Mouse (Mus musculus): ENCODE data around the gene Slc2a8. TPM values are rescaled to one million over a fixed set of nuclear protein-coding genes. Genes with fewer than 3 reads are reported as not detected.

Slc2a8 gene
- polyA plus RNA-seq, 1 experiment: 4.3 TPM

GRCm38 (mm10) chr2:32957344-32957743 lies 24.5 kb downstream of the Slc2a8 start:
- Histone ChIP-seq H3K36me3 (ENCODE audit: control insufficient read depth) (peaks cover 35% of the 10 kb centered on the region), H3K4me3 (replicated peaks) (no peak overlapping the region), H3K4me1 (ENCODE audit: control insufficient read depth) (peaks cover 21% of the 10 kb centered on the region), H3K27me3 (ENCODE audit: control insufficient read depth) (no peaks in the 10 kb centered on the region), H3K9me3 (ENCODE audit: control insufficient read depth, low read length) (peaks cover 8% of the 10 kb centered on the region)
- no peak for TF ChIP-seq TAL1 (IDR thresholded peaks at IDR 0.05; ENCODE audit: low read length)
- no peak for TF ChIP-seq GATA1 (IDR thresholded peaks at IDR 0.05; ENCODE audit: low read length)

- H3K4me3 ChIP-seq (replicated peaks): no peak overlapping the region
- no peaks in the 10 kb centered on the region for H3K4me1 ChIP-seq (ENCODE audit: control insufficient read depth)
- peaks cover 51% of the 10 kb centered on the region for H3K36me3 ChIP-seq (ENCODE audit: control insufficient read depth)
- no peak for TF ChIP-seq GATA1 (IDR thresholded peaks at IDR 0.05; ENCODE audit: low read length)
- no peak for TF ChIP-seq TAL1 (IDR thresholded peaks at IDR 0.05; ENCODE audit: low read length)
- no peaks in the 10 kb centered on the region for H3K27me3 ChIP-seq (ENCODE audit: control insufficient read depth)
- H3K9me3 ChIP-seq (ENCODE audit: control insufficient read depth, low read length): peaks cover 8% of the 10 kb centered on the region
Observed at GRCm38 (mm10) chr2:32954581-32954980, 27.3 kb downstream of the Slc2a8 start.

- H3K36me3 ChIP-seq (ENCODE audit: control insufficient read depth): peaks cover 50% of the 10 kb centered on the region
Observed at GRCm38 (mm10) chr2:32947454-32947853, 34.4 kb downstream of the Slc2a8 start.

GRCm38 (mm10) chr2:32940483-32940882 lies 41.4 kb downstream of the Slc2a8 start:
- Histone ChIP-seq H3K27me3 (ENCODE audit: control insufficient read depth) (no peaks in the 10 kb centered on the region), H3K9me3 (ENCODE audit: control insufficient read depth, low read length) (no peaks in the 10 kb centered on the region), H3K36me3 (ENCODE audit: control insufficient read depth) (peaks cover 35% of the 10 kb centered on the region), H3K4me3 (replicated peaks) (no peak overlapping the region), H3K4me1 (ENCODE audit: control insufficient read depth) (peaks cover 6% of the 10 kb centered on the region)
- TF ChIP-seq TAL1 (IDR thresholded peaks at IDR 0.05; ENCODE audit: low read length): no peak

More at GRCm38 (mm10) chr2:32947454-32947853, 34.4 kb downstream of the Slc2a8 start:
- Histone ChIP-seq H3K4me1 (ENCODE audit: control insufficient read depth) (no peaks in the 10 kb centered on the region), H3K9me3 (ENCODE audit: control insufficient read depth, low read length) (no peaks in the 10 kb centered on the region), H3K27me3 (ENCODE audit: control insufficient read depth) (no peaks in the 10 kb centered on the region), H3K4me3 (replicated peaks) (no peak overlapping the region)
- TF ChIP-seq TAL1 (IDR thresholded peaks at IDR 0.05; ENCODE audit: low read length) (no peak), GATA1 (IDR thresholded peaks at IDR 0.05; ENCODE audit: low read length) (no peak)

GRCm38 (mm10) chr2:32939418-32939817 lies 42.5 kb downstream of the Slc2a8 start:
- peaks cover 32% of the 10 kb centered on the region for H3K36me3 ChIP-seq (ENCODE audit: control insufficient read depth)
- no peaks in the 10 kb centered on the region for H3K27me3 ChIP-seq (ENCODE audit: control insufficient read depth)
- TF ChIP-seq TAL1 (IDR thresholded peaks at IDR 0.05; ENCODE audit: low read length) (no peak), GATA1 (IDR thresholded peaks at IDR 0.05; ENCODE audit: low read length) (no peak)
- no peaks in the 10 kb centered on the region for H3K9me3 ChIP-seq (ENCODE audit: control insufficient read depth, low read length)
- peaks cover 6% of the 10 kb centered on the region for H3K4me1 ChIP-seq (ENCODE audit: control insufficient read depth)
- H3K4me3 ChIP-seq (replicated peaks): no peak overlapping the region

GRCm38 (mm10) chr2:32938741-32939140 lies 43.1 kb downstream of the Slc2a8 start:
- no peak overlapping the region for H3K4me3 ChIP-seq (replicated peaks)
- H3K27me3 ChIP-seq (ENCODE audit: control insufficient read depth): no peaks in the 10 kb centered on the region
- H3K36me3 ChIP-seq (ENCODE audit: control insufficient read depth): peaks cover 35% of the 10 kb centered on the region
- TF ChIP-seq GATA1 (IDR thresholded peaks at IDR 0.05; ENCODE audit: low read length): no peak
- no peak for TF ChIP-seq TAL1 (IDR thresholded peaks at IDR 0.05; ENCODE audit: low read length)
- H3K9me3 ChIP-seq (ENCODE audit: control insufficient read depth, low read length): no peaks in the 10 kb centered on the region
- H3K4me1 ChIP-seq (ENCODE audit: control insufficient read depth): peaks cover 6% of the 10 kb centered on the region

GRCm38 (mm10) chr2:32931730-32932129 lies 50.2 kb downstream of the Slc2a8 start:
- H3K36me3 ChIP-seq (ENCODE audit: control insufficient read depth): peaks cover 22% of the 10 kb centered on the region
- H3K9me3 ChIP-seq (ENCODE audit: control insufficient read depth, low read length): no peaks in the 10 kb centered on the region
- TF ChIP-seq TAL1 (IDR thresholded peaks at IDR 0.05; ENCODE audit: low read length) (no peak), GATA1 (IDR thresholded peaks at IDR 0.05; ENCODE audit: low read length) (no peak)
- no peaks in the 10 kb centered on the region for H3K4me1 ChIP-seq (ENCODE audit: control insufficient read depth)
- no peak overlapping the region for H3K4me3 ChIP-seq (replicated peaks)
- H3K27me3 ChIP-seq (ENCODE audit: control insufficient read depth): no peaks in the 10 kb centered on the region

- Histone ChIP-seq H3K9me3 (ENCODE audit: control insufficient read depth, low read length) (no peaks in the 10 kb centered on the region), H3K36me3 (ENCODE audit: control insufficient read depth) (peaks cover 11% of the 10 kb centered on the region; the same call in 1 of the 2 replicates), H3K27me3 (ENCODE audit: control insufficient read depth) (no peaks in the 10 kb centered on the region), H3K4me1 (ENCODE audit: control insufficient read depth) (no peaks in the 10 kb centered on the region), H3K4me3 (replicated peaks) (no peak overlapping the region)
- TF ChIP-seq GATA1 (IDR thresholded peaks at IDR 0.05; ENCODE audit: low read length) (no peak), TAL1 (IDR thresholded peaks at IDR 0.05; ENCODE audit: low read length) (no peak)
Observed at GRCm38 (mm10) chr2:32928947-32929829, 52.7 kb downstream of the Slc2a8 start.

- no peaks in the 10 kb centered on the region for H3K9me3 ChIP-seq (ENCODE audit: control insufficient read depth, low read length)
- no peaks in the 10 kb centered on the region for H3K27me3 ChIP-seq (ENCODE audit: control insufficient read depth)
- TF ChIP-seq TAL1 (IDR thresholded peaks at IDR 0.05; ENCODE audit: low read length) (no peak), GATA1 (IDR thresholded peaks at IDR 0.05; ENCODE audit: low read length) (no peak)
- H3K36me3 ChIP-seq (ENCODE audit: control insufficient read depth): peaks cover 12% of the 10 kb centered on the region; the same call in 1 of the 2 replicates
- H3K4me1 ChIP-seq (ENCODE audit: control insufficient read depth): no peaks in the 10 kb centered on the region
- no peak overlapping the region for H3K4me3 ChIP-seq (replicated peaks)
Observed at GRCm38 (mm10) chr2:32928235-32928946, 53.5 kb downstream of the Slc2a8 start.
